Mouse (Mus musculus): Measurements from ENCODE around the gene Polr3e.
"Not testable (repeated sequence)": the region's sequence is repeated elsewhere in the genome, so short reads cannot be mapped to it uniquely, and the experiment has no call there.

The Polr3e gene

GRCm38 (mm10) chr7:120911268-120911667 lies 6.3 kb upstream of the Polr3e start:
- not testable (repeated sequence) for DNase-seq

- DNase-seq, result no peak
These were observed 4.2 kb upstream of the Polr3e start for GRCm38 (mm10) chr7:120913332-120913731.

- no peak for DNase-seq
These were observed 1.2 kb upstream of the Polr3e start for GRCm38 (mm10) chr7:120916262-120916875.

- no peak for DNase-seq
These were observed 309 bp upstream of the Polr3e start for GRCm38 (mm10) chr7:120917279-120917591.

- DNase-seq, result peak; percentile 58
These were observed 1.0 kb downstream of the Polr3e start for GRCm38 (mm10) chr7:120918526-120918962.

- no peak for DNase-seq
These were observed 15.6 kb downstream of the Polr3e start for GRCm38 (mm10) chr7:120933110-120933509.

- DNase-seq, result no peak
These were observed 16.2 kb downstream of the Polr3e start for GRCm38 (mm10) chr7:120933680-120934195.

- no peak for DNase-seq
These were observed 17.2 kb downstream of the Polr3e start for GRCm38 (mm10) chr7:120934716-120935115.

GRCm38 (mm10) chr7:120936522-120936921 lies 19.0 kb downstream of the Polr3e start:
- DNase-seq, result no peak

GRCm38 (mm10) chr7:120938206-120938605 lies 20.7 kb downstream of the Polr3e start:
- DNase-seq, result no peak

GRCm38 (mm10) chr7:120940343-120940742 lies 22.8 kb downstream of the Polr3e start:
- DNase-seq, result no peak

GRCm38 (mm10) chr7:120941214-120941613 lies 23.7 kb downstream of the Polr3e start:
- no peak for DNase-seq

- no peak for DNase-seq
These were observed 25.0 kb downstream of the Polr3e start for GRCm38 (mm10) chr7:120942506-120942905.

- DNase-seq, result no peak
These were observed 26.5 kb downstream of the Polr3e start for GRCm38 (mm10) chr7:120943936-120944509.

- DNase-seq, result not testable (repeated sequence)
These were observed 36.0 kb downstream of the Polr3e start for GRCm38 (mm10) chr7:120953591-120953990.

GRCm38 (mm10) chr7:120960116-120960515 lies 42.6 kb downstream of the Polr3e start:
- DNase-seq, result no peak

- DNase-seq, result no peak
These were observed 43.1 kb downstream of the Polr3e start for GRCm38 (mm10) chr7:120960601-120961000.

GRCm38 (mm10) chr7:120961893-120962292 lies 44.3 kb downstream of the Polr3e start:
- no peak for DNase-seq

- no peak for DNase-seq
These were observed 45.6 kb downstream of the Polr3e start for GRCm38 (mm10) chr7:120963126-120963525.

GRCm38 (mm10) chr7:120969221-120969620 lies 51.7 kb downstream of the Polr3e start:
- DNase-seq, result no peak

- DNase-seq, result no peak
These were observed 52.6 kb downstream of the Polr3e start for GRCm38 (mm10) chr7:120970112-120970511.

- DNase-seq, result not testable (repeated sequence)
These were observed 54.9 kb downstream of the Polr3e start for GRCm38 (mm10) chr7:120972471-120972870.

GRCm38 (mm10) chr7:120974001-120974400 lies 56.5 kb downstream of the Polr3e start:
- no peak for DNase-seq

- DNase-seq, result no peak
These were observed 59.5 kb downstream of the Polr3e start for GRCm38 (mm10) chr7:120977063-120977462.

- no peak for DNase-seq
These were observed 62.5 kb downstream of the Polr3e start for GRCm38 (mm10) chr7:120980041-120980440.

All from cerebellum, adult 11-12 months (tissue).